ENCODE assay signal across 12 mouse cellular contexts in the genomic region with DNA sequence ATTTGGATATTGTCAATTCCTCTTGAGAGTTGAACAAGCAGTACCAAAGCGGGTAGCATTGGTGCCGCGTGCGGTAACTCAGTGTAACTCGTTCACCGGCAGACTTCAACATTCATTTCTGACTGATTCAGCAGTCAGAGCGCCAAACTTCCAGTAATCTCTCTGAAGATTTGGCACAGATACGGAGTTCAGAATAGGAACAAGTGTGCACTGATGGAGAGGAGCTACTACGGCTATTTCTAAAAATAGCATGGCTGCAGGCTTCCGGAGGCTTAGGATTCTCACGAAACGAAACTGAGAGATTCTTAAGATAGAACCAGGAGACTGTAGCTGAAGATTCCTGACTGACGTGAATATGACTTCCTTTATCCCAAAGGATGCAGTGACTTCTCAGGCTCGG.
A peak's percentile ranks its signal among the peaks of the same experiment; 100 is the strongest.
DNase-seq lines count a peak whose midpoint lies in the region; ATAC-seq lines count a peak whose summit lies in the region.
"Had no signal": no experiment of that assay in that cellular context is flagged by ENCODE, and none has a peak within 500 bp of the region (broad histone marks: within the 10 kb centered on the region; RNA-seq: fewer than 3 reads in every experiment).

No protein-coding gene starts in this region.

- 0 out of 2 replicates have a peak, but pooled peaks have one; percentile 24 for ATAC-seq in cerebellum, adult (ENCODE audit: insufficient number of reproducible peaks, low FRiP score, low TSS enrichment)
- ATAC-seq in heart, embryonic 15.5 days (replicated peaks; ENCODE audit: insufficient number of reproducible peaks, insufficient read depth, low FRiP score, low read depth) = no peak
- ATAC-seq: Patski had no signal

- 36% methylated on average over 14 of the region's 14 CpGs for WGBS in heart, embryonic 15.5 days

- intact Hi-C loops in heart, postnatal 14 days (cut with DNase I) = no loop called here
- intact Hi-C loops in left cerebral cortex, postnatal 25 days (cut with DNase I) = loop anchor here (2.0 to 5.0 kb wide), 3 partner anchors 20 to 199 kb away; no protein-coding TSS in a partner anchor

- no peaks in the 10 kb centered on the region for H3K9me3 ChIP-seq in heart, embryonic 15.5 days (replicated peaks)
- H3K9me3 ChIP-seq: neural tube, embryonic 12.5 days had no signal

- peak overlapping the region; percentile 59 for H3K4me2 ChIP-seq in heart, embryonic 15.5 days
- H3K4me2 ChIP-seq: neural tube, embryonic 12.5 days had no signal

- no peaks in the 10 kb centered on the region for H3K27me3 ChIP-seq in heart, embryonic 15.5 days
- H3K27me3 ChIP-seq: neural tube, embryonic 12.5 days; Patski had no signal

- no peak for DNase-seq in cerebellum, adult 9-11 months
- no peak for DNase-seq in heart, postnatal 14 days
- DNase-seq in brain, adult 2 months (ENCODE audit: low read depth, low spot score) = peak; percentile 82
- DNase-seq in left cerebral cortex, postnatal 25 days (ENCODE audit: low spot score in 2 of 2) = peak; percentile 50 to 86
- DNase-seq in thymus, postnatal 25 days = no peak
- DNase-seq in adrenal gland, postnatal 10 days = no peak
- DNase-seq: kidney, postnatal 14 days had no signal

- peaks cover 2% of the 10 kb centered on the region; the same call in 1 of the 2 replicates for H3K4me1 ChIP-seq in heart, embryonic 15.5 days (replicated peaks)

- H3K4me3 ChIP-seq in heart, embryonic 15.5 days = peak overlapping the region; percentile 43
- H3K4me3 ChIP-seq: neural tube, embryonic 12.5 days had no signal

- H3K9ac ChIP-seq in heart, embryonic 15.5 days = no peak overlapping the region
- H3K9ac ChIP-seq: liver, embryonic 14.5 days; neural tube, embryonic 12.5 days had no signal

- H3K36me3 ChIP-seq in heart, embryonic 15.5 days = no peaks in the 10 kb centered on the region
- H3K36me3 ChIP-seq: neural tube, embryonic 12.5 days had no signal

- H3K27ac ChIP-seq in heart, embryonic 15.5 days = no peak overlapping the region
- H3K27ac ChIP-seq: liver, embryonic 14.5 days; neural tube, embryonic 12.5 days had no signal

Comparison
In these comparisons a context has a peak if more than half of its experiments do, and no peak if none do; other contexts are left out.
1. DNase-seq: peak in brain, adult 2 months (single experiment) and left cerebral cortex, postnatal 25 days (2 of 2); none in cerebellum, adult 9-11 months (single experiment), heart, postnatal 14 days (0 of 2), thymus, postnatal 25 days (single experiment) and adrenal gland, postnatal 10 days (single experiment).